Mouse (Mus musculus) heart, postnatal 4 days (tissue): ENCODE measurements around the gene Rbpj. TPM values are rescaled to one million over a fixed set of nuclear protein-coding genes. Genes with fewer than 3 reads are reported as not detected.
A peak's percentile ranks its signal among the peaks of the same experiment; 100 is the strongest.

Source experiments
- DNase-seq: peaks from one replicate; pipeline ENCODE4 v3.0.0; 2021
- total RNA-seq, 2 experiments: library from RNA; stranded (reverse); gene quantifications; 2 replicates each; pipeline ENCODE4 v1.2.3; 2021

The Rbpj gene
- total RNA-seq, 2 experiments from 2014 or later = 36.7 to 42.4 TPM

DNA sequence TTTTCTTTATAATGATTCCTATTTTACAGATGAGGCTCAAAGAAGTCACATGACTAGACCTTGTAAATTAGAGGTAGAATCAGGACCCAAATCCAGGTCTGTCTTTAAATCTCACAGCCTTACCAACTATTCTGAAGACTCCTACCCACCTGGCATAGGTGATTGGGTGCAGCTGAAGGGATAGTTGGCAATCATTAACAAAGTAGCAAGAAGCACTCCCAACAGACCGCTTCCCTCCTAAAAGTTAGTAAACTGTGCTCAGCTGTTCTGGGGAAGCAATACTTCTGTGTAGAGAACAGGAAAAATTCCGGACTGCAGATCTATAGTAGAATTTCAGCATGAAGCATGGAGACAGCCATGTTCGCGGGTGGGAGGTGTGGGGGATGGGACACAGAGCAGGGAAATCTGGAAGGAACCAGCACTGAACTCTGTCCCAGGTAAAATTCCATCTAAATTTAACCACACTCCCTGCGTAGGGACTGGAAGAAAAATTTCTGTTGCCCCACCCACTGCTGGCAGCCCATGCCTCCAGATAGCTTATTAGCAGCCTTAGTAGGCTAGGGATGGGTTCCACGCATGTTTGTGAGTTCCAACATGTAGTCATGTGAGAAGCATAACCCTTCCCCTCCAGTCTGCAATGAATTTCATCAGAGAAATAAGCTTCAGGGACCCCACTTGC lies 3.3 kb downstream of the Rbpj start:
- DNase-seq = peak; percentile 73

GRCm38 (mm10) chr5:53469777-53470131 lies 3.8 kb downstream of the Rbpj start:
- peak; percentile 52 for DNase-seq

DNA sequence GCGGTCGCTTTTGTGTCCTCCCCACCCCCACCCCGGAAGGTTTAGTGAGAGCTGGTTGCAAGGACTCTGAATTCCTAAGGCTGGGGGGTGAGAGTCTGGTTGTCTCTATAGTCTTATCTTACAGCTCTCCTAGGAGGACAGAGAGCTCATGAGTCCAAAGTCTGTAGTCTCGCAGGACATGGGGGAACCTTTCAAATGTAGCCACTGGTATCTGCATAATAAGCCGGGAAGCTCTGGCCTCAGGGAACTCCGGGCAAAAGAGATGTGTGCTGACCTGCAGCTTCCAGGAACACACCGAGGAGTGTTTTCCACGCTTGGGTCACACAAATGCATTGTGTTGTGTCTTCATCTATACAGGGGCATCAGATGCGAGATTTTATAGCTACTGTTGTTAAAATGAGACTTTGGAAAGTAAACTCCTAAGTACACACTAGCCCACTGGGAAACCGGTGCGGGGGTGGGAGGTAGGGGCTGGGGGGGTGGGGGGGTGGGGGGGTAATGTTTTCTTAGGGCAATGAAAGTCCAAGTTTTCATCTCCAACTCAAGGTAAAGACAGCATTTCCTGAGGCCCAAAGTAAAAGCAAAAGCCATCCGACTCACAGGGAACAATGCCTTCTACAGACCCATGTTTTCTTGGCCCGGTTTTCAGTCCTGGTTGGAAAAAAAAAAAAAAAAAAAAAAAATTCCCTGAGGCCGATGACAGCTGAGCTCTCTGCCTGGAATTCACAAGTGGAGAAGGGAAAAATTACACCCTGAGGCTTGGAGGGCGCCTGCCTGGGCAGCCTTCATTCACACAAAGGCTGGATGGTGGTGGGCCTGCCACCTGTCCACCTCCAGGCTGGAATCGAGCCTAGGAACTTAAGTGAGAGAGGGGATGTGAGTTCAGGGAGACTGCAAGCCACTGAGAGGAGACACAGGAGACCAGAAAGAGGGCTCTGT lies 4.5 kb downstream of the Rbpj start:
- DNase-seq = peak; percentile 60

DNA sequence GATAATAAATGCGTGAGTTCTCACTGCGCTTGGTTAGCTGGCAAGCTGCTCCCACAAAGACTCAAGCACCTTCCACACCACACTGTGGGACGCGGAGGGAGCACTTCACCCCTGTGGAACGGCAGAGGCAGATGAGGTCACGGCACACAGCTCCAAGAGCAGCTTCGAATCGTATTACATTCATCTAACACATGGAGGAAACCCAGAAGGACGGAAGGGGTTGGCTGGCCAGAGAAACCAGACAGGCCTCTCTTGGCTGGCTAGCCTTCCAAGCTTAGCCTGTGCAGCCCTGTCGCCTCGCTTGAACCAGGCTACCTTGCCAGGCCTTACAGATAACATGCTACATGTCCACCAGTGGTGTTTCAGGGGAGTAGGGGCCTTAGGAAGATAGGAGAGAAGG lies 6.5 kb downstream of the Rbpj start:
- peak; percentile 72 for DNase-seq

GRCm38 (mm10) chr5:53479161-53479560 lies 13.2 kb downstream of the Rbpj start:
- DNase-seq = no peak

- DNase-seq = no peak
Observed at GRCm38 (mm10) chr5:53479891-53480290, 13.9 kb downstream of the Rbpj start.

DNA sequence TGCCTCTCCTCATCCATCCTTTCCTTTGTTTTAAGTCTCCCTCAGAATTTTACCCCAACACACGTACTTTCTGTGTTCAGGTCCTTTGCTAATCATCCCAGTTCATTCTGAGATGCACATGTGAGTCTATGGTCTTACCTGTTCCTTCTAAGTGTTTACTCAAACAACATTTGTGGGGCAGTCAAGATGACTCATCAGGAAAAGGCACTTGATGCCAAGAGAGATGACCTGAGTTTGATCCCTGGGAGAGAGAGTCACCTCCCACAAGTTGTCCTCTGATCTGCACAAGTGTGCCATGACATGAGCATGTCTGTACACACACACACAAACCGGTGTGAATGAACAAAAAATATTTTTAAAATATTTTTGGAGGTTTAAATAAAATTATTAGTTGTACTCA lies 15.1 kb downstream of the Rbpj start:
- no peak for DNase-seq

DNA sequence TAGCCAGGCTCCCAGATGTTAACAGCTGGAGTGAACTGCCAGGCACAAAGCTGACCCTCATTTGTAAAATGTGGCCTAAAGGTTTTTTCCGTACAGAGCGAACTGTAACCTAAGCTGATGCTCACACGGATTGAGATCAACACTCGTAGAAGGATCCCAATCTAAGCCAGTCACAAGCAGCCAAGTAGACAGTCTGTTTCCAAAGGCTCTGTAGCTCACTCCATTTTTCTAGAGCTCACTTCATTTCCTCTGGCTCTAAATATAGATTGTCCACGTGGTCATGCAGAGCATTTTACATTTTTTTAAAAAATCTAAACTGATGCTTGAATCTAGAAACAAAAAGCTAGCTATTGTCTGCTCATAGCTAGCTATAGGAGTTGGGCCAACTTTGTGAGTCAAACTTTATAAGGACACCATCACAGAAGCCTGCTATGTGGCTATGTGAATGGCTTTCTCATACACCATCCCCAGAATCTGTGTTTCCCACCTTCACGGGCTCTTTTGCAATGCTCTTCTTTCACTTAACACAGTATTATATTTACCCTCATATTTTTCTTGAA lies 19.2 kb downstream of the Rbpj start:
- no peak for DNase-seq

- DNase-seq = peak; percentile 28
Observed at GRCm38 (mm10) chr5:53485934-53486475, 20.1 kb downstream of the Rbpj start.

DNA sequence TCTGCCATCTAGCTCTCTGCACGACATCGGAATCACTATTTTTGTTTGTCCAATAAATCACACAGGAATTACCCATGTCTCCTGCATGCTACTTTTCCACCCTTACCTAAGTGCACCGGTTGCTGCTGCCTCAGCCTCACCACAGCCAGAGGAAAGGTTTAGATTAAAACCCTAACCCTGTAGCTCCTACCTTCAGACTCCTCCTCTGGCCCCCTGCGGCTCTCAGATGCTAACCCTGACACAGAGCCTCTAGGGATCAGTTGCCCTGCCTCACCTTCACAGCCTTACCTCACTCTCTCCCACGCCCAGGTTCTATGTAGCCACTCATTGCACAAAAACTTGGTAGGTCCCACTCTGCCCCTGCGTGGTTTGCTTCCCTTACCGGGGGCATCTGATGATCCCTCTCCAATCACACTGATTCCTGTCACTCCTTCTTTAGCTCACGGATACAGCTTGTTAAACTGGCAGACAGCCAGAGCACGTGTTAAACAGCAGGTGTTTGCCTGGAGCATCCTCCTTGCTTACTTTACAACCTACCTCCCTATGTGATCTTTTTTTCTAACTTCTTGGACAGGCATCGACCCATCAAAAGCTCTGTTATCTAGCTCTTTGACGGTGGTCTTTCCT lies 21.1 kb downstream of the Rbpj start:
- DNase-seq = no peak

GRCm38 (mm10) chr5:53490697-53491099 lies 24.7 kb downstream of the Rbpj start:
- DNase-seq = no peak

DNA sequence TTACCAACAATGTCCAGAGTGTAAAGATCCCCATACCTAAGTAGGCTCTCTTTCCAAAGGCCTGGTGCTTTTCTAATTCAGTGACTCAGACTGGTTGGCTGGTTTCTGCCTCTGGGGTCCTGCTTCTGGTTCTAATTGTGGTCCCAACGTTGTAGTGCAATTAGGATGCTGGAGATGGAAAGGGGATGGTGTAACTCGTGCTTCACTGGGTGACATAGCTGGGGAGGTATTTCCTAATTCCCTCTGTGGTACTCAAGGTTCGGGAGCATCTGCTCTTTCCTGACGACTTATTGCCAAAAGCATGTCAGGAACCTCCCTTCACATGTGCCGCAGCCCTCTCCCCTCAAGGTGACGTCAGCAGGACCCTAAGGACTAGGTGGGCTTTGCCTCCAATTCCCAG lies 27.8 kb downstream of the Rbpj start:
- DNase-seq = no peak

DNA sequence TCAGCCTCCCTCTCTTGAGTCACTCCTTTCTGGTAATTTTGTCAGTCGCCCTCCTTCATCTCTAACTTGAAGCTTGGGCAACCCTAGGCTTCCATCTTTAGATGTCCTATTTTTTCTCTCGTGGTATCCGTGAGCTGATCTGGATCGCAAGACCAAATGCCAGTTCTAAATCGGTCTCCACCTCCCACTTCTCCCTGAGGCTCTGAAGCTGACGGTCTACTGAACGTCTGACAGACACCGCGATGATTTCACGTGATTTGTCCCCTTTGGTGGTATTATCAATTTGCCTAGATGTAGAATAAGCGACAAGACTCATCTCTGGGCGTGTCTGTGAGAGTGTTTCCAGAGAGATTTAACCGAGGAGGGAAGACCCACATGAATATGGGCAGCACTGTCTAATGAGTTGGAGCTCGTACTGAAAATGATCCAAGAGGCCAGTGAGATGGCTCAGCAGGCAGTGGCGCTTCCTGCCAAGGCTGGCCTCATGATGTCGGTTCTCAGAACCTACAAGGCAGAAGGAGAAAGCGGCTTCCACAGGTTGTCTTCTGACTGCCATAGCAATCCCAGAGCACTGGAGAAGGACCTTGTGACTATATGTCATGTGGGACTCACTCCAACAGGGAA lies 28.7 kb downstream of the Rbpj start:
- DNase-seq = no peak

DNA sequence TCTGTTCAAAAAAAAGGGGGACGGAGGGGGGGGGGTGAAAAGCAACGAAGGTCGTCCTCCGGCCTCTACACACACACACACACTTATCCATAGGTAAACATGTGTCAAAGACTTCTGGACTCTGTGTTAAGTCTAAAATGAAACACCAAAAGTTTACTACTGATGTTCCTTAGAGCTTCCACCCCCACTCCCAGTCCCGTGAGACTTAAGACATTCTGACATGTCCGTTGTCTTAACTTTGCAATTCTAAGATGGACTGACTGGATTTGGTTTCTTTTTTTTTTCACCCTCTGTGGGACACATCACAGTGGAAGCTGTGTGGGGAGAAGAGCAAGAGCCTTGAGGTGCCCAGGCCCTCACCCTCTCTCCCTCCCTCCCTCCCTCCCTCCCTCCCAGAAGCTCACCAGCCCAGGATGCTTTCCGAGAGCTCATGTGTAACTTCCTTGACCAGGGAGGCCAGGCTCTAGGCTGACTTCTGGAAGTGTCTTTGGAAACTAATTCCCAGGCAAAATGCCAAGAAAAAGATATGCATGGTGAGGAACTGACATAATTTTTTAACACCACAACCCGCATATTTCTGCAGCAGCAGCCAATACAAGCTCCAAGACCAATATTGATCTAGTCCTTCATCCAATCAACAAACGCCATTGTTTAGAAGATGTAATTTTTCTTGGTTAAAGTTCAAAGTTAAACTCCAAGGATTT lies 31.0 kb downstream of the Rbpj start:
- peak; percentile 41 for DNase-seq

DNA sequence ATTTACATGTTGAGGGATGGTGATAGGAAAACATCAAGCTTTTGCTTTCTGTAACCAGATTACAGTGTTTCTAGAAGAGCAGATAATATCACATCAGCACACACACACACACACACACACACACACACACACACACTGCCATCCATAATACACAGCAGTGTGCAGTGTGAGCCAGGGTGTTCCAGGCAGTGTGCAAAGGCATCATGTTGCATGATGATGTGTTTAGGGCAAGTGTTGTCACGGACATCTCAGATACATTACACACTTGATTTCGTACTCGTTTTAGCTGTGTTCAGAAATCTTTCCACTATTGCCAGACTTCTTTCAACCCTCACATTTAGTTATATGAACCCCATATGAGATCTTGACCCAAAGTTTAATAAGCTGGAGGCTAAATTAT lies 33.6 kb downstream of the Rbpj start:
- DNase-seq = no peak

DNA sequence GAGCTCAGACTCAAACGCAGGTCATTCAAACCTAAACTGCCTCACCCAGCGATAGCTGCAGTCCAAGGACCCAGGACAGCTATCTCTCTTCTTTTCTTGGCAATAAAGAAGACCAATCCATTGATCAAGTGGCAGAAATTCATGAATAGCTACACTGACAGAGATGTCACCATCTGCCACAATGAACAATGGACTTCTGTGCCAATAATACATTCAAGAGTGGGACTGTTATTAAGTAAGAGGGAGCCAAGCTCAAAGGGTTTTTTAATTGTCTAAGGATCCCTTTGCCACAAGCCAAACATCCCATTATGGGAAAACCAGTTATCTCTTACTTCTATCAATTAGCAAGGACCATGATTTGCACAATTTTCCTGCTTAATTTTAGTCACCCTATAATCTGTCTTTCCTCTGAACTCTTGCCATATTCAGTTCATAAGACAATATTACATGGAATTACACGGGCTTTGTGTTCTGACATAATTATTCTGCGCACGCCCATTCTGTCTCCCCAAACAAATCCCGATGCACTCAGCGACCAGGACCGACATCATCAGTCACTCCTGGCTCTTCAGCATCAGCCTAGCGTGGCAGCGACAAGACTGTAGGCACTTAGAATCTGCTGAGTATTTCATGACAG lies 34.7 kb downstream of the Rbpj start:
- DNase-seq = no peak

DNA sequence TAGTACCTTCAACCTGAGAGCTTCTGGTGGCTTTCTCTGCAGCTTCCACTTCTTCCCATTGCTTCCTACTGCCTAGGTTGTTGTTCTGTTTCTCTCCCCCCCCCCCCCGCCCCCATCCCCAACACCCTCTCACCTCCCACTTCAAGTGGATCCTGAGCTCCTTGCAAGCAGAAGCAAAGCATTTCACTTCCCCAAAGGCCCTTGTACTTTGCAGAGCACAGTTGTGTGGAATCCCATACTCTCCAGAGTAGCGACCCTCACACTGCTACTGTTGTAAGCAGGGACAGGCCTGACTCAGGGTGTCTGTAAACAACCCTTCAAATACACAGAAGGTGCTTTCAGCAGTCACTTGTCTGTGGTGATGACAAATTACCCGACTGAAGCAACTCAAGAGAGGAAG lies 37.3 kb downstream of the Rbpj start:
- no peak for DNase-seq

DNA sequence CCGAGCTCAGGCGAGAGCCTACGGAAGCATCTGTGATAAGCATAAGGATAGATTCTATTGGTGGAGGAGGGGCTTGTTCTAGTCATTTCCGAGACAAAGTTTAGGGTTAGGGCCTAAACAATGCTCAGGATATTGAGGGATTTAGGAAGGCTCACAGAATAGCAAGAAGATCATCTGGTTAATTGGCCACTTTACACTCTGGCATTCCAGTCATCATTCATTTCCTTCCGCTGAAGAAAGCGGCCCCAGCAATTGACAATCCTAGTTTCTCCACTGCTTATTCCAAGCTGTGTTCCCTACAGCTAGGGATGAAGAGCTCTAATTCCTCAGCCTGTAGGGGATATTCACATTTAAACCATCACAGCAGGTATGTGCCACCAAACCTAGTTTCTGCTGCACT lies 39.8 kb downstream of the Rbpj start:
- DNase-seq = no peak

GRCm38 (mm10) chr5:53507371-53507770 lies 41.4 kb downstream of the Rbpj start:
- no peak for DNase-seq

DNA sequence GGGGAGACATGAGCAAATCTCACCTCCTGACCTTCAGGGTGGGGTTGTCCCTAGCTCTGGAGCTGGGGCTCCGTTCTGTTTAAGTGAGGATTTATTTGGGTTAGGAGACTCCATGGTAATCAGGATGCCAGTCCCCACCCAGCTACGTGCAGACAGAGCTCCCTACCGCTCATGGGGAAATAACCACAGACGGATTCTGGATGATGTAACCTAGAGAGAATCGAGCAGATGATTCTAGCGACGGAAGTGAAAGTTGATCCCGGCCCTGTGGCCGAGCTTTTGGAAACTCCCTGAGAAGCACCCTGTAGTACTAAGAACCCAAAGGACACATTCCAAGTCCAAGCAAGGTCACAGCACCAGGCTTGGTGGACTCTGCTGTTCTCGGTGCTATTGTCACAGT lies 43.5 kb downstream of the Rbpj start:
- DNase-seq = peak; percentile 34

- no peak for DNase-seq
Observed at GRCm38 (mm10) chr5:53509927-53510326, 44.0 kb downstream of the Rbpj start.
